8 mouse cellular contexts compared by ENCODE assay signal in genomic region chr11:50457111-50457911, GRCm38 (mm10). TPM values are rescaled to one million over a fixed set of nuclear protein-coding genes. Genes with fewer than 3 reads are reported as not detected.
DNase-seq lines count a peak whose midpoint lies in the region; ATAC-seq and TF ChIP-seq lines count a peak whose summit lies in the region.

No protein-coding gene starts in this region.

- H3K4me3 ChIP-seq in ES-E14 (ENCODE audit: insufficient read depth in 1 of 2, low read depth in 1 of 2, low read length in 2 of 2, poor library complexity in 1 of 2, severe bottlenecking in 1 of 2): peak overlapping the region; percentile 18 to 26; a peak in 2 of 4 replicates
- no peak overlapping the region for H3K4me3 ChIP-seq in forebrain, embryonic 15.5 days
- no peak overlapping the region; the same call in 1 of the 2 replicates for H3K4me3 ChIP-seq in hindbrain, postnatal 0 days (ENCODE audit: low read length)
- peak overlapping the region; percentile 13 for H3K4me3 ChIP-seq in lung, adult 2 months (replicated peaks; ENCODE audit: extremely low read depth, low read depth, low read length)
- H3K4me3 ChIP-seq in stomach, embryonic 14.5 days (ENCODE audit: low read depth, low read length): no peak overlapping the region

- TF ChIP-seq POLR2A in lung, adult 2 months (IDR thresholded peaks at IDR 0.05; ENCODE audit: borderline replicate concordance, extremely low read depth, low read depth, low read length): no peak

- peak overlapping the region; percentile 29 for H3K4me2 ChIP-seq in forebrain, embryonic 15.5 days (replicated peaks)
- H3K4me2 ChIP-seq in hindbrain, postnatal 0 days (ENCODE audit: low read depth, low read length): peak overlapping the region; percentile 38
- peak overlapping the region; percentile 3 for H3K4me2 ChIP-seq in stomach, embryonic 14.5 days (replicated peaks; ENCODE audit: low read depth, low read length)

- ATAC-seq in forebrain, embryonic 15.5 days (replicated peaks): peak; percentile 57
- ATAC-seq in hindbrain, postnatal 0 days: peak; percentile 59
- ATAC-seq in stomach, embryonic 14.5 days (ENCODE audit: insufficient number of reproducible peaks, insufficient read depth, low FRiP score, low read depth): peak; percentile 56; the same call in 1 of the 2 replicates

- H3K4me1 ChIP-seq in ES-E14 (ENCODE audit: control insufficient read depth in 2 of 2, insufficient read depth in 2 of 2, low read length in 2 of 2, poor library complexity in 1 of 2): peaks cover 0 to 9% of the 10 kb centered on the region in 2 experiments; a peak in 2 of 4 replicates
- peaks cover 19% of the 10 kb centered on the region for H3K4me1 ChIP-seq in forebrain, embryonic 15.5 days
- peaks cover 7% of the 10 kb centered on the region; the same call in 1 of the 2 replicates for H3K4me1 ChIP-seq in hindbrain, postnatal 0 days (ENCODE audit: insufficient read depth, low read length)
- peaks cover 2% of the 10 kb centered on the region; the same call in 1 of the 2 replicates for H3K4me1 ChIP-seq in lung, adult 2 months (ENCODE audit: control insufficient read depth, insufficient read depth, low read length)
- 0 out of 2 replicates have a peak, but pooled peaks cover 4% of the 10 kb centered on the region for H3K4me1 ChIP-seq in stomach, embryonic 14.5 days (ENCODE audit: control insufficient read depth, insufficient read depth, low read length)

- in situ Hi-C loops in ES-E14 (cut with MboI; ENCODE audit: low sequenced_read_pairs in 2 of 2, unreplicated experiment in 2 of 2): no loop called here

- no peak overlapping the region for H3K9ac ChIP-seq in ES-E14 (ENCODE audit: insufficient read depth, low read depth, low read length, poor library complexity, severe bottlenecking)
- H3K9ac ChIP-seq in forebrain, embryonic 15.5 days (replicated peaks): 0 out of 2 replicates have a peak overlapping the region, but pooled peaks have one; percentile 13
- no peak overlapping the region for H3K9ac ChIP-seq in hindbrain, postnatal 0 days (replicated peaks; ENCODE audit: low read length)
- H3K9ac ChIP-seq in stomach, embryonic 14.5 days (replicated peaks; ENCODE audit: low read depth, low read length): no peak overlapping the region

- WGBS in forebrain, embryonic 15.5 days: 3% methylated on average over 26 of the region's 26 CpGs
- WGBS in hindbrain, postnatal 0 days: 4% methylated on average over 26 of the region's 26 CpGs
- 12% methylated on average over 26 of the region's 26 CpGs for WGBS in lung, adult 2 months
- 9% methylated on average over 26 of the region's 26 CpGs for WGBS in stomach, embryonic 14.5 days

- DNase-seq in ES-E14 (ENCODE audit: low read depth, low spot score): peak; percentile 35
- peak; percentile 83 to 90 for DNase-seq in adrenal gland, adult (ENCODE audit: inconsistent age in 2 of 2, low spot score in 1 of 2)
- peak; percentile 61 for DNase-seq in hindbrain, postnatal 0 days (ENCODE audit: low spot score)
- no peak for DNase-seq in lung, adult 2 months
- DNase-seq in frontal cortex, postnatal 25 days (ENCODE audit: low spot score in 2 of 2): no peak
- no peak for DNase-seq in spleen, adult 12 weeks (ENCODE audit: low spot score)

- no peaks in the 10 kb centered on the region for H3K9me3 ChIP-seq in ES-E14 (ENCODE audit: control insufficient read depth, insufficient read depth, low read depth, low read length)
- H3K9me3 ChIP-seq in forebrain, embryonic 15.5 days: no peaks in the 10 kb centered on the region
- H3K9me3 ChIP-seq in hindbrain, postnatal 0 days (ENCODE audit: low read length): no peaks in the 10 kb centered on the region
- H3K9me3 ChIP-seq in stomach, embryonic 14.5 days (ENCODE audit: control insufficient read depth, low read depth, low read length): no peaks in the 10 kb centered on the region

- H3K36me3 ChIP-seq in ES-E14 (ENCODE audit: control insufficient read depth, insufficient read depth, low read length, poor library complexity, severe bottlenecking): no peaks in the 10 kb centered on the region
- H3K36me3 ChIP-seq in forebrain, embryonic 15.5 days: no peaks in the 10 kb centered on the region
- no peaks in the 10 kb centered on the region for H3K36me3 ChIP-seq in hindbrain, postnatal 0 days (ENCODE audit: insufficient read depth, low read length)
- no peaks in the 10 kb centered on the region for H3K36me3 ChIP-seq in stomach, embryonic 14.5 days (ENCODE audit: control insufficient read depth, insufficient read depth, low read length)

- no peak overlapping the region for H3K27ac ChIP-seq in ES-E14 (ENCODE audit: insufficient read depth, low read depth, low read length, poor library complexity, severe bottlenecking)
- H3K27ac ChIP-seq in forebrain, embryonic 15.5 days (replicated peaks): peak overlapping the region; percentile 62
- H3K27ac ChIP-seq in hindbrain, postnatal 0 days: peak overlapping the region; percentile 26; the same call in 1 of the 2 replicates
- H3K27ac ChIP-seq in stomach, embryonic 14.5 days (ENCODE audit: low read length): 0 out of 2 replicates have a peak overlapping the region, but pooled peaks have one; percentile 15

- TF ChIP-seq CTCF in hindbrain, postnatal 0 days (IDR thresholded peaks at IDR 0.05; ENCODE audit: low read depth): no peak
- no peak for TF ChIP-seq CTCF in lung, adult 2 months (IDR thresholded peaks at IDR 0.05; ENCODE audit: insufficient read depth, low read length)

- H3K27me3 ChIP-seq in forebrain, embryonic 15.5 days: no peaks in the 10 kb centered on the region
- no peaks in the 10 kb centered on the region for H3K27me3 ChIP-seq in hindbrain, postnatal 0 days (ENCODE audit: insufficient read depth, low read length)
- no peaks in the 10 kb centered on the region for H3K27me3 ChIP-seq in stomach, embryonic 14.5 days (ENCODE audit: control insufficient read depth, insufficient read depth, low read length)

TF ChIP-seq in ES-E14, 5 proteins besides CTCF, POLR2A, EP300 and RAD21:
- no peak for TF ChIP-seq MAFK (IDR thresholded peaks at IDR 0.05; ENCODE audit: insufficient read depth, low read depth, low read length)
- TF ChIP-seq HCFC1 (IDR thresholded peaks at IDR 0.05; ENCODE audit: borderline replicate concordance, insufficient read depth, low read length): no peak
- no peak for TF ChIP-seq CHD2 (IDR thresholded peaks at IDR 0.05; ENCODE audit: low read depth, low read length)
- TF ChIP-seq ZNF384 (IDR thresholded peaks at IDR 0.05; ENCODE audit: low read depth, low read length): no peak
- no peak for TF ChIP-seq ZC3H11A (IDR thresholded peaks at IDR 0.05; ENCODE audit: borderline replicate concordance, low read depth, low read length)

RNA-seq across cellular contexts. Expression of gene Rufy1, which starts 26.4 kb away (rescaled TPM):
- total RNA-seq in ES-E14 (2012; rRNA removed): 11.2 and 13.1 TPM in 2 replicates
- polyA plus RNA-seq in forebrain, embryonic 15.5 days (2015; fragmentation: Nextera tagmentation; extraction: Ambion mirVana): 29.5 and 30.0 TPM in 2 replicates
- total RNA-seq in hindbrain, postnatal 0 days (2014; rRNA removed): 12.3 and 15.1 TPM in 2 replicates
- 17.6 and 19.8 TPM in 2 replicates for polyA plus RNA-seq in hindbrain, postnatal 0 days (2015; fragmentation: Nextera tagmentation; extraction: Ambion mirVana)
- 20.0 and 22.1 TPM in 2 replicates for polyA plus RNA-seq in lung, adult 2 months (2012; rRNA removed)
- 22.6 and 23.0 TPM in 2 replicates for polyA plus RNA-seq in stomach, embryonic 14.5 days (2014; fragmentation: Nextera tagmentation; extraction: Ambion mirVana)

Comparison
In these comparisons a context has a peak if more than half of its experiments do, and no peak if none do; other contexts are left out.
1. DNase-seq: peak in ES-E14 (single experiment), adrenal gland, adult (2 of 2) and hindbrain, postnatal 0 days (single experiment); none in lung, adult 2 months (single experiment), frontal cortex, postnatal 25 days (0 of 2) and spleen, adult 12 weeks (single experiment).
2. H3K4me3 ChIP-seq: peak in ES-E14 (2 of 2) and lung, adult 2 months (single experiment); none in forebrain, embryonic 15.5 days (single experiment), hindbrain, postnatal 0 days (single experiment) and stomach, embryonic 14.5 days (single experiment).
3. Peak in every context shown above with its lines, with median percentiles within 50 percentile points of each other: ATAC-seq and H3K4me2 ChIP-seq.